Mouse (Mus musculus) heart, adult 8-10 months (tissue): ENCODE data around the gene Wdr48. TPM values are rescaled to one million over a fixed set of nuclear protein-coding genes. Genes with fewer than 3 reads are reported as not detected.

Experiments used
- DNase-seq: peaks from one replicate; pipeline ENCODE4 v3.0.0; 2022; ENCODE audit warnings: low spot score
- total RNA-seq, 4 experiments: library from RNA; stranded (reverse); gene quantifications; 2 replicates each; pipeline ENCODE4 v1.2.4; 2022

Gene Wdr48
- total RNA-seq, 4 experiments from 2014 or later, result 22.3 to 25.9 (median 23.6) TPM

- no peak for DNase-seq
Observed at GRCm38 (mm10) chr9:119969811-119970210, 75.1 kb downstream of the Wdr48 start.

DNA sequence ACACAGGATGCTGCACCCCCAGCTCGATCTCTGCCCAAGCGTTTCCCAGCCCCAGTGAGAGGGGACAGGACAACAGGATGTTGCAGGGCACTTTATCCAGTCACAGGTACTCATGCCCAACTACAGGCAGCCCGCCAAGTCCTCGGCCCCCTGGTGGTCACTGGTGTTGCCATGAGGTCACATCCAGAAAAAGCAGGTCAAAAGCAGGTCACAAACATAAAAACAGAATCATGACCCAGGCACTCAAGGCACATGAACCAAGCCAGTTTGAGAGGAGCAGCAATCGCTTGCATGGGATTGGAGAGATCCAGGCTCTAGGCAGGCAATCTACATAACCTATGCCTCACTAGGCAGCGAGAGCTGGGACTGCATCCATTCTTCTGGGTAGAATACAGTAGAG is 75.5 kb downstream of the Wdr48 start:
- no peak for DNase-seq

DNA sequence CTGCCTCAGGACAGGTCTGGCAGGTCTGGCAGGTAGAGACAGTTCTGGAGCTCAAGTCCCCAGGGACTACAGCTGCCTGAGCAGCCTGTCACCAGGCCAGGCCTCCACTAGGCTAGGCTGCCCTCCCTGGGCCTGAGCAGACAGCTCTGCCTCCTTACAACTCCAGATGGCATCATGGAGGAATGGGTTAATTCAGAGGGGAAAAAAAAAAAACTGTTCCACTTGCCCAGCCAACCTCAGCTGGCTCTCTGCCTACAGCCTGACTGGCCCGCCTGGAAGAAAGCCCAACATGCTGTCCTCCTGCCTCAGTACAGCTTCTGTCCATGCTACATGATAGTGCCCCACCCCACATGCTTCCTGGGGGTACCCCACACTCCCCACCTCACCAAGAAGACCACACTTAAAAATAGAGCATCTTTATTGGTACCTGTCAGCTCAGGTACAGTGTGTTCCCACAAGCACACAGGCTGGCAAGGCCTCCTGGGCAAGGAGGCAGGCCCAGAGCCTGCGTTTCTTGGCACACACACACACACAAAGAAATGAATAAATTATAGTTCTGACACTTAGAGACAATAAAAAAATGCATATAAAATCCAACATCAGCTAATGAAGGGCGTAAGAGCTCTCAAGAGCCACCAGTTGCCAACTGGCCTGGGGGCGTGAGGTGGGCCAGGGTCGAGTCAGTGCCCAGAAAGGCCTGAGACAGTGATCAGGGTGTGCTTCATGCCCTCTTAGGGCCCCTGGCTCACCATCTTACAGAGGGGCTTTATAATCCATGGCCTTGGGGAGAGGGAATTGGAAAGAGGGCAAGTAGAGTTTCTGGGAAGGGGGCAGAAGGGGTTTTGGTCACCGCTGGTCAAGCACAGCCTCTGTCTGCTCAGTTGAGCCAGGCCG is 76.3 kb downstream of the Wdr48 start:
- DNase-seq, result no peak

DNA sequence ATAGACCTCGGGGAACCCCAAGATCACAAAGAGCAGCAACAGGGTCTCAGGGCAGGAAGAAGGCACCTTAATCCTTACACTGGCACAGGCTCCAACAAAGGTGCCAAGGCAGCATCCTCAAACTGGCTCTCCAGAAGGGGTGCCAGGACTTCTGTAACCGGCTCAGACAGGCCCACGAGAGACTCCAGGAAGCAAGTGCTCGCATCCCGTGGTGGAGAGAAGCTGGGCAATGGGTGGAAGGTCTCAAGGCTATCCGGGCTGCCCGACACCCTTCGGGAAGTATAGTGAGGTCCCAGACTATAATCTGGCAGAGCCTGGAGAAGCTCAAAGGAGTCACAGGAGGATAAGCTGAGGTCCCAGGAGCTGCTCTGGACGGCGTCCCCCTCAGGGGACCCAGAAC is 77.5 kb downstream of the Wdr48 start:
- DNase-seq, result no peak

DNA sequence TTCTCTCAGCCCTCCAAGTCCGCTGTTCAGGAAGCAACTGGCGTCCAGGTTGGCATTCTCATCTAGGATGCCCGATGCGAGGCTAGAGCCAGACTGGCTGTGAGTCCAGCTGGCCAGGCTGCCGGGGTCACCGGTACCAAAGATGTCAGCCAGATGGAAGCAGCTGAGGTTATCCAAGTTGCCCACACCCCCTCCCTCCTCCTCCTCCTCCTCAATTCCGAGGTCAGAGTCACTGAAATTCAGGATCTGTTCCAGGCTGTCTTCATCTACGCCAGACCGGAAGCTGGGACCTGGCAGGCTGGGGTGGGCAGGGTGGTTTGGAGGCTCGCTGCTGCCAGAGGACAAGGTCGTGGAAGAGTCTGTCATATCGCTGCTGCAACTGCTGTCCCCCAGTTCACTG is 77.9 kb downstream of the Wdr48 start:
- peak; percentile 74 for DNase-seq

GRCm38 (mm10) chr9:119973281-119973680 is 78.6 kb downstream of the Wdr48 start:
- no peak for DNase-seq

GRCm38 (mm10) chr9:119973869-119974520 is 79.3 kb downstream of the Wdr48 start:
- no peak for DNase-seq

DNA sequence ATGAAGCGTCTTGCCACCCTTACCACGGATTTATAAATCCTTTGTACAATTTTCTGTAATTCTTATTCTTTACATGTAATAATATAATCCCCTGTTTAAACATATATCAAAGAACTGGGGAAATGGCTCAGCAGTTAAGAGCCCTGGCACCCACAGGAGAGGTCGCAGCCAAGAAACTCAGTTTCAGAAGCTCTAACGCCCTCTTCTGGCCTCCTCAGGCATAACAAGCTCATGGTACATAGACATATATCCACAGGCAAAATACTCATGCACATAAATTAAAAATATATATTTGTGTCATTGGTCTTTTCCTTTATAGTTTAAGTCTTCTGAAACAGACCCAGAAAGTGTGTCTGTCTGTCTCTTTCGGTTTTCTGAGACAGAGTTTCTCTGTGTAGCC is 79.9 kb downstream of the Wdr48 start:
- DNase-seq, result no peak

GRCm38 (mm10) chr9:119975286-119975685 is 80.6 kb downstream of the Wdr48 start:
- DNase-seq, result no peak

Other genes starting within 250 kb of the Wdr48 start
- 1 to 10 TPM in 1 of 4 experiments, under 1 TPM in 3; 0.65 to 1.0 (median 0.74) TPM for gene Scn10a, start 175.6 kb upstream of the Wdr48 start, total RNA-seq
- gene Scn11a, start 69.4 kb upstream of the Wdr48 start, total RNA-seq, result under 1 TPM in 1 of 4 experiments, not detected in 3; 0.09 TPM
- gene Gorasp1, start 42.7 kb downstream of the Wdr48 start, total RNA-seq, result 10 to 100 TPM; 35.0 to 41.4 (median 37.9) TPM
- under 1 TPM in 1 of 4 experiments, not detected in 3; 0.09 TPM for gene Ttc21a, start 42.7 kb downstream of the Wdr48 start, total RNA-seq
- gene Csrnp1, start 89.8 kb downstream of the Wdr48 start, total RNA-seq, result 10 to 100 TPM; 10.9 to 32.1 (median 16.1) TPM
- 100 to 1,000 TPM; 130 to 157 (median 141) TPM for gene Xirp1, start 128.7 kb downstream of the Wdr48 start, total RNA-seq
- gene Cx3cr1, start 175.0 kb downstream of the Wdr48 start, total RNA-seq, result 1 to 10 TPM in 2 of 4 experiments, under 1 TPM in 2; 0.89 to 1.3 (median 1.1) TPM
- gene Ccr8, start 197.2 kb downstream of the Wdr48 start, total RNA-seq, result not detected
- gene Slc25a38, start 215.5 kb downstream of the Wdr48 start, total RNA-seq, result 10 to 100 TPM; 20.0 to 23.2 (median 21.8) TPM
- gene Rpsa, start 232.8 kb downstream of the Wdr48 start, total RNA-seq, result 100 to 1,000 TPM; 429 to 518 (median 467) TPM